ENCODE assay signal across 9 mouse cellular contexts in the genomic region with DNA sequence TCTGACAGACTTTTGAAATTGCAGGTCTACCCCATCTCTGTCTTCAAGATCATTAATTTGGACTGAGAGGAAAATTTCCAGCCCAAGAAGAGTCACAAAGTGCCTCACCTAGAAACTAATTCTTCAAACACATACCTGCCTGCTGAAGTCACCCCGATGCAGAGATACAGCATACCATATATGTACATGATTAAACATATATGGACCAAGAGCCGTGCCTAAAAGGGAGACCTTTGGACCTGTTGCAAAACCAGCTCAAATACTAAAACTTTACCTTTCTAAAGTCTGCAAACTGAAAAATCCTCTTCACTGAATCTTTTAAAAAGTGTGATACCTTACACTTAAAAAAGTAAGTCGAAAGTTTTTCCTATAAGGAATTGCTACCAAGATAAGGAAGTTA. TPM values are rescaled to one million over a fixed set of nuclear protein-coding genes. Genes with fewer than 3 reads are reported as not detected.
DNase-seq lines count a peak whose midpoint lies in the region; ATAC-seq and TF ChIP-seq lines count a peak whose summit lies in the region.
"Had no signal": no experiment of that assay in that cellular context is flagged by ENCODE, and none has a peak within 500 bp of the region (broad histone marks: within the 10 kb centered on the region; RNA-seq: fewer than 3 reads in every experiment).

No protein-coding gene starts in this region.

- H3K4me3 ChIP-seq in heart, postnatal 0 days (ENCODE audit: low read depth, low read length), result no peak overlapping the region
- H3K4me3 ChIP-seq in forebrain, embryonic 12.5 days (replicated peaks), result peak overlapping the region; percentile 23
- peak overlapping the region; percentile 26 for H3K4me3 ChIP-seq in limb, embryonic 12.5 days (replicated peaks)
- peak overlapping the region; percentile 27 for H3K4me3 ChIP-seq in neural tube, embryonic 12.5 days

- peak overlapping the region; percentile 29; the same call in 1 of the 2 replicates for H3K9ac ChIP-seq in heart, postnatal 0 days (replicated peaks; ENCODE audit: low read depth, low read length)
- H3K9ac ChIP-seq in forebrain, embryonic 12.5 days, result peak overlapping the region; percentile 42
- no peak overlapping the region for H3K9ac ChIP-seq in limb, embryonic 12.5 days (replicated peaks)
- peak overlapping the region; percentile 53 for H3K9ac ChIP-seq in neural tube, embryonic 12.5 days

- H3K9me3 ChIP-seq in heart, postnatal 0 days (replicated peaks; ENCODE audit: control insufficient read depth, low read length), result no peaks in the 10 kb centered on the region
- H3K9me3 ChIP-seq in forebrain, embryonic 12.5 days, result no peaks in the 10 kb centered on the region
- no peaks in the 10 kb centered on the region for H3K9me3 ChIP-seq in limb, embryonic 12.5 days
- no peaks in the 10 kb centered on the region for H3K9me3 ChIP-seq in neural tube, embryonic 12.5 days

- peaks cover 8% of the 10 kb centered on the region; the same call in 1 of the 2 replicates for H3K36me3 ChIP-seq in heart, postnatal 0 days (replicated peaks; ENCODE audit: control insufficient read depth, insufficient read depth, low read length)
- peaks cover 32% of the 10 kb centered on the region for H3K36me3 ChIP-seq in forebrain, embryonic 12.5 days (replicated peaks)
- peaks cover 38% of the 10 kb centered on the region for H3K36me3 ChIP-seq in limb, embryonic 12.5 days
- peaks cover 33% of the 10 kb centered on the region for H3K36me3 ChIP-seq in neural tube, embryonic 12.5 days

- H3K4me2 ChIP-seq in heart, postnatal 0 days (ENCODE audit: low read depth, low read length), result peak overlapping the region; percentile 61
- H3K4me2 ChIP-seq in forebrain, embryonic 12.5 days, result peak overlapping the region; percentile 70
- peak overlapping the region; percentile 74 for H3K4me2 ChIP-seq in limb, embryonic 12.5 days
- H3K4me2 ChIP-seq in neural tube, embryonic 12.5 days (replicated peaks), result peak overlapping the region; percentile 72

- TF ChIP-seq EP300 in heart, postnatal 0 days (IDR thresholded peaks at IDR 0.05; ENCODE audit: low read depth), result no peak

- TF ChIP-seq CTCF in heart, postnatal 0 days (IDR thresholded peaks at IDR 0.05; ENCODE audit: low read depth), result no peak

- H3K4me1 ChIP-seq in heart, postnatal 0 days (ENCODE audit: control insufficient read depth, insufficient read depth), result peaks cover 67% of the 10 kb centered on the region
- peaks cover 80% of the 10 kb centered on the region for H3K4me1 ChIP-seq in forebrain, embryonic 12.5 days
- peaks cover 84% of the 10 kb centered on the region for H3K4me1 ChIP-seq in limb, embryonic 12.5 days (replicated peaks)
- peaks cover 68% of the 10 kb centered on the region for H3K4me1 ChIP-seq in neural tube, embryonic 12.5 days

- no peak for DNase-seq in heart, postnatal 0 days (ENCODE audit: low spot score)
- no peak for DNase-seq in heart, adult 9 months (ENCODE audit: low spot score in 2 of 2)
- no peak for DNase-seq in cerebellum, postnatal 10 days
- no peak for DNase-seq in spleen, adult 12 weeks (ENCODE audit: low spot score)
- DNase-seq in layer of hippocampus, adult 8-10 months (ENCODE audit: low spot score in 2 of 2), result no peak
- DNase-seq: retina, postnatal 1 day had no signal

- peak overlapping the region; percentile 78 for H3K27ac ChIP-seq in heart, postnatal 0 days (ENCODE audit: low read depth)
- H3K27ac ChIP-seq in forebrain, embryonic 12.5 days, result peak overlapping the region; percentile 87
- no peak overlapping the region for H3K27ac ChIP-seq in limb, embryonic 12.5 days
- H3K27ac ChIP-seq in neural tube, embryonic 12.5 days, result peak overlapping the region; percentile 79; the same call in 1 of the 2 replicates

- ATAC-seq in heart, postnatal 0 days (ENCODE audit: insufficient read depth, low read depth), result no peak
- no peak for ATAC-seq in forebrain, embryonic 12.5 days (ENCODE audit: low FRiP score)
- ATAC-seq in limb, embryonic 12.5 days (ENCODE audit: insufficient number of reproducible peaks, insufficient read depth, low FRiP score, low TSS enrichment, low read depth), result no peak
- no peak for ATAC-seq in neural tube, embryonic 12.5 days (ENCODE audit: low FRiP score, low read depth)

- 39% methylated on average over 3 of the region's 3 CpGs for WGBS in heart, postnatal 0 days
- WGBS in forebrain, embryonic 12.5 days, result 43% methylated on average over 3 of the region's 3 CpGs
- 55% methylated on average over 3 of the region's 3 CpGs for WGBS in limb, embryonic 12.5 days
- WGBS in neural tube, embryonic 12.5 days, result 63% methylated on average over 3 of the region's 3 CpGs

- no peaks in the 10 kb centered on the region for H3K27me3 ChIP-seq in heart, postnatal 0 days (ENCODE audit: control insufficient read depth, insufficient read depth, low read length)
- no peaks in the 10 kb centered on the region for H3K27me3 ChIP-seq in forebrain, embryonic 12.5 days
- no peaks in the 10 kb centered on the region for H3K27me3 ChIP-seq in limb, embryonic 12.5 days
- H3K27me3 ChIP-seq in neural tube, embryonic 12.5 days (replicated peaks), result no peaks in the 10 kb centered on the region

RNA-seq across cellular contexts. Expression of a gene that starts 7.6 kb away (rescaled TPM):
- total RNA-seq in heart, postnatal 0 days (2014; rRNA removed; ENCODE audit: low replicate concordance), result 12.9 and 15.8 TPM in 2 replicates
- polyA plus RNA-seq in heart, postnatal 0 days (2015; fragmentation: Nextera tagmentation; extraction: Ambion mirVana), result 19.4 and 20.3 TPM in 2 replicates
- 201 and 236 TPM in 2 replicates for polyA plus RNA-seq in forebrain, embryonic 12.5 days (2016; fragmentation: Nextera tagmentation; extraction: Ambion mirVana)
- polyA plus RNA-seq in limb, embryonic 12.5 days (2016; fragmentation: Nextera tagmentation; extraction: Ambion mirVana), result 142 and 150 TPM in 2 replicates
- polyA plus RNA-seq in neural tube, embryonic 12.5 days (2016; fragmentation: Nextera tagmentation; extraction: Ambion mirVana), result 257 and 270 TPM in 2 replicates
- total RNA-seq in layer of hippocampus, adult 8-10 months (2022), result 10 to 100 TPM; 13.3 to 14.8 (median 13.9) TPM
